Mouse (Mus musculus): ENCODE measurements around the gene Itpr3.
A peak's percentile ranks its signal among the peaks of the same experiment; 100 is the strongest.

The Itpr3 gene

GRCm38 (mm10) chr17:27119540-27119895 lies 62.4 kb downstream of the Itpr3 start:
- DNase-seq (ENCODE audit: low read depth, low spot score): no peak

- DNase-seq (ENCODE audit: low read depth, low spot score): no peak
Measured at GRCm38 (mm10) chr17:27119954-27120353, 62.9 kb downstream of the Itpr3 start.

- DNase-seq (ENCODE audit: low read depth, low spot score): peak; percentile 40
Measured at GRCm38 (mm10) chr17:27120561-27121024, 63.5 kb downstream of the Itpr3 start.

GRCm38 (mm10) chr17:27121266-27121665 lies 64.2 kb downstream of the Itpr3 start:
- DNase-seq (ENCODE audit: low read depth, low spot score): no peak

- no peak for DNase-seq (ENCODE audit: low read depth, low spot score)
Measured at GRCm38 (mm10) chr17:27121781-27122180, 64.7 kb downstream of the Itpr3 start.

GRCm38 (mm10) chr17:27122701-27123100 lies 65.6 kb downstream of the Itpr3 start:
- no peak for DNase-seq (ENCODE audit: low read depth, low spot score)

GRCm38 (mm10) chr17:27123103-27123502 lies 66.0 kb downstream of the Itpr3 start:
- no peak for DNase-seq (ENCODE audit: low read depth, low spot score)

GRCm38 (mm10) chr17:27123813-27124375 lies 66.8 kb downstream of the Itpr3 start:
- DNase-seq (ENCODE audit: low read depth, low spot score): no peak

- DNase-seq (ENCODE audit: low read depth, low spot score): no peak
Measured at GRCm38 (mm10) chr17:27125185-27125584, 68.1 kb downstream of the Itpr3 start.

- no peak for DNase-seq (ENCODE audit: low read depth, low spot score)
Measured at GRCm38 (mm10) chr17:27125669-27126202, 68.6 kb downstream of the Itpr3 start.

GRCm38 (mm10) chr17:27126974-27127373 lies 69.9 kb downstream of the Itpr3 start:
- DNase-seq (ENCODE audit: low read depth, low spot score): no peak

GRCm38 (mm10) chr17:27128189-27128588 lies 71.1 kb downstream of the Itpr3 start:
- no peak for DNase-seq (ENCODE audit: low read depth, low spot score)

GRCm38 (mm10) chr17:27129291-27129690 lies 72.2 kb downstream of the Itpr3 start:
- DNase-seq (ENCODE audit: low read depth, low spot score): no peak

- DNase-seq (ENCODE audit: low read depth, low spot score): no peak
Measured at GRCm38 (mm10) chr17:27129819-27130218, 72.7 kb downstream of the Itpr3 start.

- DNase-seq (ENCODE audit: low read depth, low spot score): no peak
Measured at GRCm38 (mm10) chr17:27130246-27130645, 73.1 kb downstream of the Itpr3 start.

- no peak for DNase-seq (ENCODE audit: low read depth, low spot score)
Measured at GRCm38 (mm10) chr17:27131240-27131665, 74.1 kb downstream of the Itpr3 start.

- no peak for DNase-seq (ENCODE audit: low read depth, low spot score)
Measured at GRCm38 (mm10) chr17:27132238-27132637, 75.1 kb downstream of the Itpr3 start.

- peak; percentile 96 for DNase-seq (ENCODE audit: low read depth, low spot score)
Measured at GRCm38 (mm10) chr17:27133551-27134141, 76.5 kb downstream of the Itpr3 start, which contains the start of gene Uqcc2. TSS of gene Uqcc2 (minus strand) at chr17:27133916.

GRCm38 (mm10) chr17:27134187-27134586 lies 77.1 kb downstream of the Itpr3 start:
- no peak for DNase-seq (ENCODE audit: low read depth, low spot score)

GRCm38 (mm10) chr17:27134715-27135114 lies 77.6 kb downstream of the Itpr3 start:
- DNase-seq (ENCODE audit: low read depth, low spot score): no peak

GRCm38 (mm10) chr17:27138396-27138795 lies 81.3 kb downstream of the Itpr3 start:
- no peak for DNase-seq (ENCODE audit: low read depth, low spot score)

- DNase-seq (ENCODE audit: low read depth, low spot score): no peak
Measured at GRCm38 (mm10) chr17:27139304-27139703, 82.2 kb downstream of the Itpr3 start.

- no peak for DNase-seq (ENCODE audit: low read depth, low spot score)
Measured at GRCm38 (mm10) chr17:27140262-27140661, 83.2 kb downstream of the Itpr3 start.
